Mouse (Mus musculus): ENCODE measurements at regions not wholly inside any gene's neighbourhood (a gene's known extent, or its start where the extent isn't known, plus 50 kb on each side); places are given as distances from the start of the nearest gene placed in this dataset.

- H3K9ac ChIP-seq (ENCODE audit: low read length): no peak overlapping the region
- 70% methylated on average over 3 of the region's 3 CpGs for WGBS
These were observed 720.7 kb downstream of the Cypt12 start for GRCm38 (mm10) chr3:18668936-18669335.

GRCm38 (mm10) chr3:18670203-18670700 is 722.0 kb downstream of the Cypt12 start:
- Histone ChIP-seq H3K4me2 (ENCODE audit: low read length) (no peak overlapping the region), H3K4me1 (ENCODE audit: control insufficient read depth in 2 of 2, insufficient read depth in 2 of 2, low read length in 2 of 2) (no peaks in the 10 kb centered on the region), H3K9ac (ENCODE audit: low read length) (no peak overlapping the region), H3K27me3 (ENCODE audit: control insufficient read depth, insufficient read depth, low read length) (no peaks in the 10 kb centered on the region), H3K9me3 (ENCODE audit: control insufficient read depth, low read length) (no peaks in the 10 kb centered on the region), H3K4me3 (ENCODE audit: control insufficient read depth in 1 of 2, insufficient read depth in 1 of 2, low read depth in 1 of 2, low read length in 2 of 2) (no peak overlapping the region), H3K27ac (replicated peaks in 1 of 2; ENCODE audit: control insufficient read depth in 1 of 2, insufficient read depth in 1 of 2, low read depth in 2 of 2, low read length in 2 of 2) (no peak overlapping the region), H3K36me3 (ENCODE audit: control insufficient read depth, insufficient read depth, low read length) (no peaks in the 10 kb centered on the region)
- WGBS: 83% methylated on average over 5 of the region's 5 CpGs
- ATAC-seq (ENCODE audit: insufficient number of reproducible peaks, insufficient read depth, low FRiP score, low read depth): no peak

More at GRCm38 (mm10) chr3:18668936-18669335, 720.7 kb downstream of the Cypt12 start:
- no peaks in the 10 kb centered on the region for H3K36me3 ChIP-seq (ENCODE audit: control insufficient read depth, insufficient read depth, low read length)
- no peak overlapping the region for H3K4me2 ChIP-seq (ENCODE audit: low read length)
- no peaks in the 10 kb centered on the region for H3K4me1 ChIP-seq (ENCODE audit: control insufficient read depth in 2 of 2, insufficient read depth in 2 of 2, low read length in 2 of 2)
- no peak overlapping the region for H3K27ac ChIP-seq (replicated peaks in 1 of 2; ENCODE audit: control insufficient read depth in 1 of 2, insufficient read depth in 1 of 2, low read depth in 2 of 2, low read length in 2 of 2)
- H3K4me3 ChIP-seq (ENCODE audit: control insufficient read depth in 1 of 2, insufficient read depth in 1 of 2, low read depth in 1 of 2, low read length in 2 of 2): no peak overlapping the region
- H3K9me3 ChIP-seq (ENCODE audit: control insufficient read depth, low read length): no peaks in the 10 kb centered on the region
- ATAC-seq (ENCODE audit: insufficient number of reproducible peaks, insufficient read depth, low FRiP score, low read depth): no peak
- no peaks in the 10 kb centered on the region for H3K27me3 ChIP-seq (ENCODE audit: control insufficient read depth, insufficient read depth, low read length)

- Histone ChIP-seq H3K4me1 (ENCODE audit: control insufficient read depth in 2 of 2, insufficient read depth in 2 of 2, low read length in 2 of 2) (no peaks in the 10 kb centered on the region), H3K27me3 (ENCODE audit: control insufficient read depth, insufficient read depth, low read length) (no peaks in the 10 kb centered on the region), H3K36me3 (ENCODE audit: control insufficient read depth, insufficient read depth, low read length) (no peaks in the 10 kb centered on the region), H3K9ac (ENCODE audit: low read length) (no peak overlapping the region), H3K4me3 (ENCODE audit: control insufficient read depth in 1 of 2, insufficient read depth in 1 of 2, low read depth in 1 of 2, low read length in 2 of 2) (no peak overlapping the region), H3K9me3 (ENCODE audit: control insufficient read depth, low read length) (no peaks in the 10 kb centered on the region), H3K4me2 (ENCODE audit: low read length) (no peak overlapping the region), H3K27ac (replicated peaks in 1 of 2; ENCODE audit: control insufficient read depth in 1 of 2, insufficient read depth in 1 of 2, low read depth in 2 of 2, low read length in 2 of 2) (no peak overlapping the region)
- 83% methylated on average over 1 of the region's 1 CpGs for WGBS
- no peak for ATAC-seq (ENCODE audit: insufficient number of reproducible peaks, insufficient read depth, low FRiP score, low read depth)
These were observed 723.5 kb downstream of the Cypt12 start for GRCm38 (mm10) chr3:18671681-18672080.

GRCm38 (mm10) chr3:18683346-18684101 is 735.3 kb downstream of the Cypt12 start:
- Histone ChIP-seq H3K4me2 (ENCODE audit: low read length) (no peak overlapping the region), H3K27me3 (ENCODE audit: control insufficient read depth, insufficient read depth, low read length) (no peaks in the 10 kb centered on the region), H3K4me3 (ENCODE audit: control insufficient read depth in 1 of 2, insufficient read depth in 1 of 2, low read depth in 1 of 2, low read length in 2 of 2) (no peak overlapping the region), H3K9me3 (ENCODE audit: control insufficient read depth, low read length) (no peaks in the 10 kb centered on the region), H3K4me1 (ENCODE audit: control insufficient read depth in 2 of 2, insufficient read depth in 2 of 2, low read length in 2 of 2) (no peaks in the 10 kb centered on the region), H3K27ac (replicated peaks in 1 of 2; ENCODE audit: control insufficient read depth in 1 of 2, insufficient read depth in 1 of 2, low read depth in 2 of 2, low read length in 2 of 2) (no peak overlapping the region), H3K9ac (ENCODE audit: low read length) (no peak overlapping the region), H3K36me3 (ENCODE audit: control insufficient read depth, insufficient read depth, low read length) (no peaks in the 10 kb centered on the region)
- no peak for ATAC-seq (ENCODE audit: insufficient number of reproducible peaks, insufficient read depth, low FRiP score, low read depth)
- 83% methylated on average over 6 of the region's 6 CpGs for WGBS

GRCm38 (mm10) chr3:18695113-18695792 is 747.0 kb downstream of the Cypt12 start:
- Histone ChIP-seq H3K4me1 (ENCODE audit: control insufficient read depth in 2 of 2, insufficient read depth in 2 of 2, low read length in 2 of 2) (no peaks in the 10 kb centered on the region), H3K4me3 (ENCODE audit: control insufficient read depth in 1 of 2, insufficient read depth in 1 of 2, low read depth in 1 of 2, low read length in 2 of 2) (no peak overlapping the region), H3K4me2 (ENCODE audit: low read length) (no peak overlapping the region), H3K36me3 (ENCODE audit: control insufficient read depth, insufficient read depth, low read length) (no peaks in the 10 kb centered on the region), H3K9ac (ENCODE audit: low read length) (no peak overlapping the region), H3K27ac (replicated peaks in 1 of 2; ENCODE audit: control insufficient read depth in 1 of 2, insufficient read depth in 1 of 2, low read depth in 2 of 2, low read length in 2 of 2) (no peak overlapping the region), H3K9me3 (ENCODE audit: control insufficient read depth, low read length) (no peaks in the 10 kb centered on the region), H3K27me3 (ENCODE audit: control insufficient read depth, insufficient read depth, low read length) (no peaks in the 10 kb centered on the region)
- WGBS: 75% methylated on average over 4 of the region's 4 CpGs
- ATAC-seq (ENCODE audit: insufficient number of reproducible peaks, insufficient read depth, low FRiP score, low read depth): no peak

- no peak overlapping the region for H3K27ac ChIP-seq (replicated peaks in 1 of 2; ENCODE audit: control insufficient read depth in 1 of 2, insufficient read depth in 1 of 2, low read depth in 2 of 2, low read length in 2 of 2)
- no peak for ATAC-seq (ENCODE audit: insufficient number of reproducible peaks, insufficient read depth, low FRiP score, low read depth)
- no peaks in the 10 kb centered on the region for H3K9me3 ChIP-seq (ENCODE audit: control insufficient read depth, low read length)
- no peak overlapping the region for H3K9ac ChIP-seq (ENCODE audit: low read length)
- no peak overlapping the region for H3K4me3 ChIP-seq (ENCODE audit: control insufficient read depth in 1 of 2, insufficient read depth in 1 of 2, low read depth in 1 of 2, low read length in 2 of 2)
- no peaks in the 10 kb centered on the region for H3K36me3 ChIP-seq (ENCODE audit: control insufficient read depth, insufficient read depth, low read length)
- H3K4me2 ChIP-seq (ENCODE audit: low read length): no peak overlapping the region
- WGBS: 85% methylated on average over 2 of the region's 2 CpGs
- no peaks in the 10 kb centered on the region for H3K4me1 ChIP-seq (ENCODE audit: control insufficient read depth in 2 of 2, insufficient read depth in 2 of 2, low read length in 2 of 2)
- H3K27me3 ChIP-seq (ENCODE audit: control insufficient read depth, insufficient read depth, low read length): no peaks in the 10 kb centered on the region
These were observed 748.9 kb downstream of the Cypt12 start for GRCm38 (mm10) chr3:18696981-18697660.

GRCm38 (mm10) chr3:18698106-18698505 is 749.9 kb downstream of the Cypt12 start:
- no peak overlapping the region for H3K9ac ChIP-seq (ENCODE audit: low read length)
- no peak overlapping the region for H3K27ac ChIP-seq (replicated peaks in 1 of 2; ENCODE audit: control insufficient read depth in 1 of 2, insufficient read depth in 1 of 2, low read depth in 2 of 2, low read length in 2 of 2)
- no peaks in the 10 kb centered on the region for H3K9me3 ChIP-seq (ENCODE audit: control insufficient read depth, low read length)
- no peak for ATAC-seq (ENCODE audit: insufficient number of reproducible peaks, insufficient read depth, low FRiP score, low read depth)
- no peak overlapping the region for H3K4me2 ChIP-seq (ENCODE audit: low read length)
- H3K36me3 ChIP-seq (ENCODE audit: control insufficient read depth, insufficient read depth, low read length): no peaks in the 10 kb centered on the region
- no peaks in the 10 kb centered on the region for H3K27me3 ChIP-seq (ENCODE audit: control insufficient read depth, insufficient read depth, low read length)
- no peak overlapping the region for H3K4me3 ChIP-seq (ENCODE audit: control insufficient read depth in 1 of 2, insufficient read depth in 1 of 2, low read depth in 1 of 2, low read length in 2 of 2)
- no peaks in the 10 kb centered on the region for H3K4me1 ChIP-seq (ENCODE audit: control insufficient read depth in 2 of 2, insufficient read depth in 2 of 2, low read length in 2 of 2)
